In genomic region chr2:164859640-164860432, GRCm38 (mm10) we compare ENCODE assay signal across 1 mouse cellular context.
TF ChIP-seq lines count a peak whose summit lies in the region.

No protein-coding gene starts in this region.

TF ChIP-seq in MEL, 35 proteins besides CTCF, POLR2A, EP300 and RAD21 (continued from another document):
- TF ChIP-seq HCFC1 (IDR thresholded peaks at IDR 0.05; ENCODE audit: low read depth, low read length), result 0 out of 2 replicates have a peak, but pooled peaks have one; percentile 40
- no peak for TF ChIP-seq UBTF (IDR thresholded peaks at IDR 0.05; ENCODE audit: borderline replicate concordance, insufficient read depth, low read depth, low read length)
- no peak for TF ChIP-seq GABPA (IDR thresholded peaks at IDR 0.05; ENCODE audit: low read depth, low read length)
- no peak for TF ChIP-seq KAT2A (conservative IDR thresholded peaks at IDR 0.05; ENCODE audit: low read depth, low read length)
- TF ChIP-seq MAFK (IDR thresholded peaks at IDR 0.05; ENCODE audit: borderline replicate concordance, low read depth, low read length), result no peak
- no peak; the same call in 1 of the 2 replicates for TF ChIP-seq MYC (IDR thresholded peaks at IDR 0.05; ENCODE audit: low read depth, low read length)
- TF ChIP-seq NELFE (IDR thresholded peaks at IDR 0.05; ENCODE audit: low read depth, low read length), result peak; percentile 50; the same call in 1 of the 2 replicates
- TF ChIP-seq ETS1 (IDR thresholded peaks at IDR 0.05; ENCODE audit: low read depth, low read length), result peak; percentile 27; the same call in 1 of the 2 replicates
- no peak for TF ChIP-seq MXI1 (IDR thresholded peaks at IDR 0.05; ENCODE audit: low read depth, low read length)
- 0 out of 2 replicates have a peak, but pooled peaks have one; percentile 16 for TF ChIP-seq TCF12 (IDR thresholded peaks at IDR 0.05; ENCODE audit: low read depth, low read length)
- TF ChIP-seq GATA1 (IDR thresholded peaks at IDR 0.05; ENCODE audit: low read depth, low read length), result no peak
- peak; percentile 48; the same call in 1 of the 2 replicates for TF ChIP-seq MAZ (IDR thresholded peaks at IDR 0.05; ENCODE audit: low read depth, low read length)
- TF ChIP-seq ZMIZ1 (IDR thresholded peaks at IDR 0.05; ENCODE audit: low read depth, low read length), result 0 out of 2 replicates have a peak, but pooled peaks have one; percentile 31
- no peak for TF ChIP-seq JUND (IDR thresholded peaks at IDR 0.05; ENCODE audit: low read depth, low read length)
- TF ChIP-seq ZNF384 (IDR thresholded peaks at IDR 0.05; ENCODE audit: low read depth, low read length), result no peak
- no peak for TF ChIP-seq TAL1 (IDR thresholded peaks at IDR 0.05; ENCODE audit: low read length)
TF ChIP-seq in MEL: peak in this region for 9.
